Mouse (Mus musculus) urinary bladder, adult 18-20 months (tissue): ENCODE measurements around the gene Nlk.
"Not testable (repeated sequence)": the region's sequence is repeated elsewhere in the genome, so short reads cannot be mapped to it uniquely, and the experiment has no call there.

Experiments used
- DNase-seq, 2 experiments: peaks; one replicate each; pipeline ENCODE4 v3.0.0; 2022; ENCODE audit warnings: low spot score in 2 of 2, mixed read lengths in 2 of 2

The Nlk gene

GRCm38 (mm10) chr11:78690547-78690946, 6.6 kb downstream of the Nlk start:
- no peak for DNase-seq

DNA sequence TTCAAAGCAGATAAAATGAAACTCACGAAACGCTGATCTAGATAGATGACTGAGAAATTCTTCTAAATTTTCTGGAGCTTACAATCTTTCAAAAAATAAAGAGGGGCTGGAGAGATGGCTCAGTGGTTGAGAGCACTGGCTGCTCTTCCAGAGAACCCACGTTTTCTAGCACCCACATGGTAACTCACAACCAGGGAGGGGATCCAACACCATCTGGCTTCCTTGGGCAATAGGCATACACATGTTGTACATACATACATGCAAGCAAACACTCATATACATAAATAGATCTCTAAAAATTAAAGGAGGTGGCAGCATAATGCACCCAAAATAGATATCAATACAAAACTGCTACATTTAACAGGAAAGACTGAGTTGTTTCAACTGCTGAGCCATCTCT, 16.1 kb downstream of the Nlk start:
- no peak for DNase-seq

GRCm38 (mm10) chr11:78678761-78679160, 18.4 kb downstream of the Nlk start:
- DNase-seq, result no peak

GRCm38 (mm10) chr11:78668647-78669046, 28.5 kb downstream of the Nlk start:
- no peak for DNase-seq

DNA sequence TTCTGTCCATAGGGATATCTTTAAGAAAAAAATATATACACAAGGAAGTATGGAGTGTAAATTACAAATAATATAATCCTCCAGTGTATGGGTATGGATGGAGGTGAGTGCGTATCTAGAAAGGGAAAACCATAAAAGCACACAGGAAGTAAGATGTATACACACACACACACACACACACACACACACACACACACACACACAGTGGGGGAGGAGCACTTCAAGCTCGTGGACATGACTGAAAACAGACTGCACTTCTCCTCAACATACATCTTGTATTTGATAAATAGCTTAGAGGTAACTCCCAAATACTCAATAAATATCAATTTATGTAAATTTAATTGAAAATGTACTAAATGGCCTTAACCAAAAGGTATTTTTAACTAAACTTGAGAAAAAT, 32.3 kb downstream of the Nlk start:
- no peak for DNase-seq

DNA sequence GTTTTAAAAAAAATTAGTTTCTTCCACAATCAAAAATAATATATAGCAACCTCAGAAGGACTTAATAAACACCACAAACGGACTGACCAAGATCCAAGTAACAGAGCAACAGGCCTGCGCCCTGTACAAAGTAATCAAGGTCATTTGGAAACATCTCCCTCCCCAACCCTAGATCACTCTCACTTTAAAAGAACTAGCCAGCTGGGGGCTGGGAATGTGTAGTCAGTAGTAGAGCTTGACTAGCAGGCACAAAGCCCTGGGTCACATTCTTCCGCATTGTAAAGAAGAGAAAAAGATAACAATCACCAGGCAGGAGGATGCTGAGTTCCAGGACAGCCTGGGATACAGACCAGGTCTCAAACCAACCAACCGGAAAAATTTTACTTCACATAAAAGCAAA, 33.3 kb downstream of the Nlk start:
- DNase-seq, result no peak

GRCm38 (mm10) chr11:78649143-78649542, 48.0 kb downstream of the Nlk start:
- DNase-seq, result no peak

- not testable (repeated sequence) for DNase-seq
Measured at GRCm38 (mm10) chr11:78648405-78648804, 48.8 kb downstream of the Nlk start.

DNA sequence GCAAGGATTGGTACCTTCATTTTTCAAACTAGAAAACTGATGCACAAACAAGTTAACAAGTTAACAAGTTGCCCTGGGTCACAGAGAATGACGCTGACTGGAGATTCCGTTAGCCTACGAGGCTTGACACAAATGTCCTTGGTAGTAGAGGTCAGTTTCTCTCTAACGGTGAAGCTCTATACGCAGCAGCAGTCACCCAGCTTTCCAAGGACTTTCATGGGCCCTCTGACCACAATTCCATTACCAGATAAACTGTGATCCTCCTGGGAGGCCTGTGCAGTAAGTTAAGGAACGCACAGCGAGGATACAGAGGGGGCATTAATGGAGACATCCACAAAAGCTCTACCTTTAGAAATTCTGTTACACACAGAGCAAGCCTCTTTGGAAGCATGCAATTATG, 53.4 kb downstream of the Nlk start:
- DNase-seq, result no peak

- no peak for DNase-seq
Measured at GRCm38 (mm10) chr11:78642151-78642550, 55.0 kb downstream of the Nlk start.

DNA sequence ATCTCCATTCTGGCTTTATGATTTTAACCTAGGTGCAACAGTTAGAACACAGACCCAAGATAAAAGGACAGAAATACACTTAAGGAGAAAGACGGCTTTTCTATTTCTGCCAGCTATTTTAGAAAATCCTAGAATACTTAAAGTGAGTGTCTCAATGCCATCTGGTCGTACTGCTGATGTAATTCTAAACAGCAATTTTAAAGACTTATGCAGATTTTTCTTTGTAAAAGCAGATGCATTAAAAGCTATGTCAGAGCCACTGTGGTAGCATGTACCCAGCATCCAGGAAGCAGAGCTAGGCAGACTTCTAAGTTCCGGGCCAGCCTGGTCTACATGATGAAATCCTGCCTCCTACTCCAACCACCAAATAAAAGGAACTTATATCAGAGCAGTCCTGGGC, 56.1 kb downstream of the Nlk start:
- no peak for DNase-seq

- DNase-seq, result no peak
Measured at GRCm38 (mm10) chr11:78632782-78633181, 64.4 kb downstream of the Nlk start.

DNA sequence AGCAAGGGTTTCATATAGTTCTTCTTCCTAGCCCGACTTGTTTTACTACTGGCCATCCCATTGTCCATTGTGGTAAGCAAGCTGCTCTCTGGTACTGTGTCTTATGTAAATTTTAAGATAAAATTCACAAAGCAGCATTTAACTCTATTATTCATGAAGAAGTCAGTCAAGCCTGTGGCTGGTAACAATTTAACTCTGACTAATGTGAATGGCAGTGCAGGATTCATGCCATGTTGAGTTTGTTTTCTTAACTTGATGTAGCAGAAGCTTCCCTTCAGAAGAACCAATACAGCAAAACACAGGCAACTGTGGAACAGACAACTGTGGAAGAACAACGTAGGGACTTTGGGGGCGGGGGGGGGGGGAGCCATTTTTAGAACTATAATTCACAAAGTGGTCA, 68.3 kb downstream of the Nlk start:
- no peak for DNase-seq

DNA sequence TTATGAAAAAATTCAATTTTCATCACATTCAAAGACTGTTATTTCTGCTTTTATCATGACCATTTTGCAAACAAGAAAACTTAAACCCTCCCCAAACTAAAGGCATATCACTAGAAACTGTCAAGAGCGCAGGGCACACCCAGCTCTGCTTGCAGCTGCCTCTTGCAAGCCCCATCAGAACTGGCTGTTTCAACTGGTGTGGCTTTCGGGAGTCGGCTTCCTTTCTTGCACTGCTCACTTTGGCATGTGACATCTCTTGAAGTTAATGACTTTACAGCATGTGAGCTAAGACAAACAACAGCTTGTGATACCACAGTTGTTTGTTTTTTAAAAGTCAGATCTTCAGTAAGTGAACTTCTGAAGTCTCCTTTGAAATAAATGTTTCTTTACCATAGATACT, 72.8 kb downstream of the Nlk start:
- no peak for DNase-seq

DNA sequence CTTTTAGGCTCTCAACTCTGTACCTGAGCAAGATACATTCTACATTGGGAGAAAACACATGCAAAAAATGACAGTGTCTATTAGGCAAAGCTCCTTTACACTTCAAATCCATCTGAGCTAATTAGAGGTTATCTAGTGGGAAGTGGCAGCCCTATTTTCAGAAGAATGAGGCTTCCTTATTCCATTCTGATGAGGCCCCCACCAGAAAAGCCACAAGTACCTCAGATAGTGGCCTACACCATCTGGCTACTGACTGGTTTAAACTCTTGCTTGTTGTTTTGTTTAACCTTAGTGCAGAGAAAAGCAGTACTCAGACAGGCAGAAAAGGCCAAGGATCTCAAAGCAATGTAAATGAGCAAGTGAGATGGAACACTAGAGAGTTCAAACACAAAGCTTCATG, 75.2 kb downstream of the Nlk start:
- DNase-seq, result no peak

DNA sequence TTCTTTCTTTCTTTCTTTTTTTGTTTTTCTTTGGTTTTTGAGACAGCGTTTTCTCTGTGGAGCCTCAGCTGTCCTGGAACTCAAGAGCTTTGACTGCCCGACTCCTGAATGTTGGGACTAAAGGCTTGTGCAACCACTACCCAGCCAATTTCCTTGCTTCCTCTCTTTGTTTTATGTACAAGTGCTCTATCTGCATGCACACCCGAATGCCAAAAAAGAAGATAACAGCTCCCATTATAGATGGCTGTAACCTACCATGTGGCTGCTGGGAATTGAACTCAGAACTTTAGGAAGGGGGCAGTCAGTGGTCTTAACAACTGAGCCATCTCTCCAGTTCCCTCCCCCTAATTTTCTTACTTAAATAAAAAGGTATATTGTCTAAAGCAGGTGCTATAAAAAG, 77.0 kb downstream of the Nlk start:
- no peak for DNase-seq

DNA sequence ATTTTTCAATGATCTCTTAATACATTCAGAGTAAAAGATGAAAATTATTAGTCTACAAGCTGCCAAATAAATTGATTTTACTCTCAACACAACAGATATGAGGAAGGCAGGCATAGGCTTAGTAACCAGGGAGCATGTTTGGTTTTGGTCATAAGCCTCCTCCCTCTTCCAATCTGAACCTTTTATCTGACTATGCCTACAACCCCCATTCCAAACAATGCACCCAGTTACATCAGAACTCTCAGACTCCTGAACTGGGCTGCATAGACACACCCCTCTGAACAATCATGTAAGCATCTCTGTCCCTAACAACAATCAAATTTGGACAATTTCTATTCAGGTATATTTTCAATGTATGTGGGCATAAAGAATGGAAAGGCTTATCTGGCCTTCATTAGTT, 85.9 kb downstream of the Nlk start:
- no peak for DNase-seq

DNA sequence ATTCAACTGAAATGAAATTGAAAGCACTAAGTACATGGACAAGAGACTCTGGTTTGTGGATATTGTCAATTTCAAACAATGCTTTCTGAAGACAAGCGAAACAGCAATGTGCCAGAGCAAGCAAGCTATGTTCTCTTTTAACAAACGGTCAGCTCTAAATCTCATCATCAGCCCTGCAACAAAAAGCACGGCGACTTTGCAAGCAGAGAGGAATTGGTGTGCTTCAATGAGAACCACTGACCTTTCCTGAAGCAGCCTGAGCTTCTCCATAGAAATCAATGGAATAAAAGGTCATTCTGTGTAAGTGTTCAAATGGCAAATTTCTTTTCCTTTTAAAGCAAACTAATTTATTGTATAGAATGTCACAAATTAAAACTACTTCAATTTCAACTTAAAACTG, 87.5 kb downstream of the Nlk start:
- no peak for DNase-seq

GRCm38 (mm10) chr11:78604826-78605225, 92.3 kb downstream of the Nlk start:
- DNase-seq, result no peak

DNA sequence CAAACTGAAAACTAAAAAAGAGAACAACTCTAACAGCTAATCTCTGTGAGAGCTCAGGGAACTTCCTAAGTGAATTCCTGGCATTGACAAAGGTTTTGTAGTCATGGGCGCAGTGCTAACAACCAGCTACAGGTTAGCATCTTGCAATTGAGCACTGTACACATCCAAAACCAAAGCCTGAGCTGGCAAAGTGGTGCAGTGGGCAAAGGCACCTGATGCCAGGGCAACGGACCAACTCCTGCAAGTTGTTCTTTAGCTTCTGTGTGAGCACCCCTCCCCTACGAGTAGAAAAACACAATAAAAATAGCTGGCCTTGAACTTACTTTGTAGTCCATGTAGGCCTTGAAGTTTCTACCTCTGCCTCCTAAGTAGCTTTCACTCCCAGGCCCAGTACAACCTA, 94.4 kb downstream of the Nlk start:
- DNase-seq, result no peak

DNA sequence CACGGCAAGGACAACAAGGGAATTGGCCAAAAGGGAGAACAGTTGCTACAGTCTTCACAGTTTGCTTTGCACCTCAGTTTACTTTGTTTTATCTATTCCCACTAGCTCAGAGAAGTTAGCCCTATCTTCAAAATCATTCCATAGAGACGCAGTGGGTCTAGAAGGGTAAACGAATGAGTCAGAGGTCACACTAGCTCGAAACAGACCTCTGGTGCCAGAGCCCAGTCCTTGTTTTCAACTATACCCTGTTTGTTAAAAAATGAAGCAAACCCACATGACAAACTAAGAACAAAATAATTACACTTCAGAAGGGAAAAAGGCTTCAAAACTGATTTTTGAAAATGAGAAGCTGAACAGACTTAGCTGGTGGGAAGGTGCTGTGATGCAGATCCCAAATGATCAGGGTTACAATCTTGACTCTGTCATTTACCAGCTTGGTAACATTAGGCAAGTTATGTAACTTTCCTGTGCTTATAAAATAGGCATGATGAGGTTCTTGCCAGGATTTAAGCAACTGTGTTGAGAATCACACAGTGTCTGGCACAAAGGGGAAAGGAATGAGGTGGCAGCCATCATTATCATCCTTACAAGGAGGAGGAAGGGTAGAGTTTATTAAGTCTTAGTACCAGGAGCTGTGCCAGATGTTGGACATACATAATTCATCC, 96.1 kb downstream of the Nlk start:
- no peak for DNase-seq

GRCm38 (mm10) chr11:78600496-78600895, 96.7 kb downstream of the Nlk start:
- no peak for DNase-seq

- DNase-seq, result no peak
Measured at GRCm38 (mm10) chr11:78600051-78600450, 97.1 kb downstream of the Nlk start.

- DNase-seq, result no peak
Measured at GRCm38 (mm10) chr11:78598763-78599415, 98.3 kb downstream of the Nlk start.
